Mouse (Mus musculus) heart, embryonic 13.5 days (tissue): ENCODE results near the gene Cds1. TPM values are rescaled to one million over a fixed set of nuclear protein-coding genes. Genes with fewer than 3 reads are reported as not detected.
A peak's percentile ranks its signal among the peaks of the same experiment; 100 is the strongest.

Source experiments
- ATAC-seq: fragments of 200-750 bp; cut with Nextera tagmentation; 2 replicates; pipeline ENCODE4 v1.8.0; 2017; ENCODE audit warnings: moderate TSS enrichment; ENCODE audit not compliant: insufficient number of reproducible peaks, low FRiP score, low TSS enrichment; ENCODE audit errors: extremely low read depth
- H3K27ac ChIP-seq: fragments of 300-500 bp; sonication (generic); replicated peaks from 2 replicates; pipeline ENCODE4 v1.5.1; 2015; ENCODE audit warnings: moderate library complexity, mild to moderate bottlenecking, inconsistent platforms
- H3K27me3 ChIP-seq: fragments of 300-500 bp; sonication (generic); replicated peaks from 2 replicates; pipeline ENCODE4 v1.6.1; 2015; ENCODE audit warnings: mild to moderate bottlenecking, inconsistent platforms
- H3K36me3 ChIP-seq: fragments of 300-500 bp; sonication (generic); 2 replicates; pipeline ENCODE4 v1.6.1; 2015; ENCODE audit warnings: mild to moderate bottlenecking, inconsistent platforms
- H3K4me1 ChIP-seq: fragments of 300-500 bp; sonication (generic); 2 replicates; pipeline ENCODE4 v1.6.1; 2015; ENCODE audit warnings: inconsistent platforms
- H3K4me2 ChIP-seq: fragments of 300-500 bp; sonication (generic); 2 replicates; pipeline ENCODE4 v1.6.1; 2015; ENCODE audit warnings: inconsistent platforms, mild to moderate bottlenecking, moderate library complexity
- H3K4me3 ChIP-seq: fragments of 300-500 bp; sonication (generic); 2 replicates; pipeline ENCODE4 v1.5.1; 2015; ENCODE audit warnings: moderate library complexity, mild to moderate bottlenecking, inconsistent platforms
- H3K9ac ChIP-seq: fragments of 300-500 bp; sonication (generic); 2 replicates; pipeline ENCODE4 v1.6.1; 2015; ENCODE audit warnings: inconsistent platforms, mild to moderate bottlenecking, moderate library complexity
- H3K9me3 ChIP-seq: fragments of 300-500 bp; sonication (generic); 2 replicates; pipeline ENCODE4 v1.6.1; 2016; ENCODE audit warnings: inconsistent platforms
- WGBS: fragments of 180-500 bp; shearing (Covaris S2); methylation state at CpG from one replicate; pipeline ENCODE4 v1.1.7; 2015; ENCODE audit warnings: mixed read lengths; 5-methylcytosine and 5-hydroxymethylcytosine counted together
- polyA plus RNA-seq: library from polyadenylated mRNA; unstranded; fragments of >200 nt; fragmentation: Nextera tagmentation; extraction: Ambion mirVana; gene quantifications from 2 replicates; pipeline ENCODE4 v1.2.1, GENCODE M21; 2015

The Cds1 gene
- polyA plus RNA-seq, 1 experiment from 2014 or later = 0.86 TPM

- WGBS = 76% methylated on average over 6 of the region's 6 CpGs
- peaks cover 8% of the 10 kb centered on the region for H3K4me1 ChIP-seq
- no peaks in the 10 kb centered on the region for H3K9me3 ChIP-seq
- H3K4me2 ChIP-seq = no peak overlapping the region
- H3K36me3 ChIP-seq = no peaks in the 10 kb centered on the region
- H3K9ac ChIP-seq = no peak overlapping the region
- H3K27me3 ChIP-seq = no peaks in the 10 kb centered on the region
- H3K27ac ChIP-seq = no peak overlapping the region
- no peak overlapping the region for H3K4me3 ChIP-seq
- ATAC-seq = no peak
Observed at GRCm38 (mm10) chr5:101811296-101812169, 46.6 kb downstream of the Cds1 start.

- Histone ChIP-seq H3K9ac (0 out of 2 replicates have a peak overlapping the region, but pooled peaks have one; percentile 21), H3K27ac (0 out of 2 replicates have a peak overlapping the region, but pooled peaks have one; percentile 31), H3K36me3 (no peaks in the 10 kb centered on the region), H3K9me3 (no peaks in the 10 kb centered on the region), H3K4me2 (no peak overlapping the region), H3K27me3 (peaks cover 9% of the 10 kb centered on the region; the same call in 1 of the 2 replicates), H3K4me1 (peaks cover 13% of the 10 kb centered on the region), H3K4me3 (no peak overlapping the region)
- WGBS = 53% methylated on average over 7 of the region's 7 CpGs
- ATAC-seq = no peak
Observed at GRCm38 (mm10) chr5:101816822-101817221, 51.9 kb downstream of the Cds1 start.

- Histone ChIP-seq H3K4me1 (peaks cover 13% of the 10 kb centered on the region), H3K27ac (no peak overlapping the region), H3K4me2 (no peak overlapping the region), H3K4me3 (no peak overlapping the region), H3K27me3 (peaks cover 15% of the 10 kb centered on the region; the same call in 1 of the 2 replicates), H3K9me3 (no peaks in the 10 kb centered on the region), H3K9ac (no peak overlapping the region), H3K36me3 (no peaks in the 10 kb centered on the region)
- WGBS = 59% methylated on average over 10 of the region's 10 CpGs
- no peak for ATAC-seq
Observed at GRCm38 (mm10) chr5:101819216-101819615, 54.3 kb downstream of the Cds1 start.

- WGBS = 28% methylated on average over 7 of the region's 7 CpGs
- Histone ChIP-seq H3K4me3 (no peak overlapping the region), H3K36me3 (no peaks in the 10 kb centered on the region), H3K9ac (no peak overlapping the region), H3K4me2 (no peak overlapping the region), H3K4me1 (peaks cover 13% of the 10 kb centered on the region), H3K27ac (no peak overlapping the region), H3K27me3 (peaks cover 15% of the 10 kb centered on the region; the same call in 1 of the 2 replicates), H3K9me3 (no peaks in the 10 kb centered on the region)
- ATAC-seq = no peak
Observed at GRCm38 (mm10) chr5:101819844-101820243, 54.9 kb downstream of the Cds1 start.

GRCm38 (mm10) chr5:101821052-101821451 is 56.1 kb downstream of the Cds1 start:
- H3K9ac ChIP-seq = no peak overlapping the region
- H3K4me2 ChIP-seq = no peak overlapping the region
- ATAC-seq = no peak
- peaks cover 15% of the 10 kb centered on the region; the same call in 1 of the 2 replicates for H3K27me3 ChIP-seq
- no peaks in the 10 kb centered on the region for H3K36me3 ChIP-seq
- H3K4me3 ChIP-seq = no peak overlapping the region
- H3K9me3 ChIP-seq = no peaks in the 10 kb centered on the region
- peaks cover 25% of the 10 kb centered on the region for H3K4me1 ChIP-seq
- H3K27ac ChIP-seq = no peak overlapping the region
- WGBS = 65% methylated on average over 8 of the region's 8 CpGs

GRCm38 (mm10) chr5:101821491-101822310 is 56.8 kb downstream of the Cds1 start:
- Histone ChIP-seq H3K27ac (no peak overlapping the region), H3K4me1 (peaks cover 29% of the 10 kb centered on the region)
- no peak for ATAC-seq

GRCm38 (mm10) chr5:101822311-101822670 is 57.4 kb downstream of the Cds1 start:
- H3K36me3 ChIP-seq = no peaks in the 10 kb centered on the region
- H3K27me3 ChIP-seq = peaks cover 15% of the 10 kb centered on the region; the same call in 1 of the 2 replicates
- H3K4me1 ChIP-seq = peaks cover 29% of the 10 kb centered on the region
- no peak overlapping the region for H3K4me3 ChIP-seq
- no peak overlapping the region for H3K27ac ChIP-seq
- H3K9ac ChIP-seq = no peak overlapping the region
- H3K9me3 ChIP-seq = no peaks in the 10 kb centered on the region
- H3K4me2 ChIP-seq = no peak overlapping the region
- no peak for ATAC-seq
- WGBS = 48% methylated on average over 6 of the region's 6 CpGs

More at GRCm38 (mm10) chr5:101821491-101822310, 56.8 kb downstream of the Cds1 start:
- Histone ChIP-seq H3K9ac (no peak overlapping the region), H3K4me2 (no peak overlapping the region), H3K9me3 (no peaks in the 10 kb centered on the region), H3K36me3 (no peaks in the 10 kb centered on the region), H3K27me3 (peaks cover 15% of the 10 kb centered on the region; the same call in 1 of the 2 replicates), H3K4me3 (no peak overlapping the region)
- WGBS = 70% methylated on average over 17 of the region's 17 CpGs

- Histone ChIP-seq H3K9ac (no peak overlapping the region), H3K27ac (peak overlapping the region; percentile 50), H3K36me3 (peaks cover 5% of the 10 kb centered on the region; the same call in 1 of the 2 replicates), H3K9me3 (no peaks in the 10 kb centered on the region), H3K4me1 (peaks cover 28% of the 10 kb centered on the region), H3K27me3 (peaks cover 10% of the 10 kb centered on the region; the same call in 1 of the 2 replicates), H3K4me3 (no peak overlapping the region), H3K4me2 (no peak overlapping the region)
- WGBS = 26% methylated on average over 13 of the region's 13 CpGs
- no peak for ATAC-seq
Observed at GRCm38 (mm10) chr5:101825111-101825911, 60.4 kb downstream of the Cds1 start.

- peaks cover 6% of the 10 kb centered on the region; the same call in 1 of the 2 replicates for H3K27me3 ChIP-seq
- H3K4me2 ChIP-seq = peak overlapping the region; percentile 67
- peak overlapping the region; percentile 41; the same call in 1 of the 2 replicates for H3K27ac ChIP-seq
- H3K36me3 ChIP-seq = peaks cover 12% of the 10 kb centered on the region
- H3K9ac ChIP-seq = peak overlapping the region; percentile 38
- peaks cover 28% of the 10 kb centered on the region for H3K4me1 ChIP-seq
- no peaks in the 10 kb centered on the region for H3K9me3 ChIP-seq
- peak overlapping the region; percentile 37 for H3K4me3 ChIP-seq
- WGBS = 4% methylated on average over 15 of the region's 15 CpGs
- peak; percentile 51; the same call in 1 of the 2 replicates for ATAC-seq
Observed at GRCm38 (mm10) chr5:101826531-101826970, 61.6 kb downstream of the Cds1 start.

- Histone ChIP-seq H3K27ac (no peak overlapping the region), H3K4me1 (peaks cover 28% of the 10 kb centered on the region), H3K36me3 (peaks cover 22% of the 10 kb centered on the region), H3K9me3 (no peaks in the 10 kb centered on the region), H3K27me3 (peaks cover 6% of the 10 kb centered on the region; the same call in 1 of the 2 replicates), H3K9ac (no peak overlapping the region), H3K4me2 (no peak overlapping the region), H3K4me3 (no peak overlapping the region)
- WGBS = 38% methylated on average over 12 of the region's 12 CpGs
- ATAC-seq = no peak
Observed at GRCm38 (mm10) chr5:101827477-101827876, 62.5 kb downstream of the Cds1 start.
